Mouse (Mus musculus) right cerebral cortex, adult 2 months (tissue): ENCODE data around the gene Hps1.
"Not testable (repeated sequence)": the region's sequence is repeated elsewhere in the genome, so short reads cannot be mapped to it uniquely, and the experiment has no call there.

Source experiments
- DNase-seq, 2 experiments: peaks; one replicate each; pipeline ENCODE4 v3.0.0; 2021 to 2022; ENCODE audit warnings: low spot score in 2 of 2

Gene Hps1

DNA sequence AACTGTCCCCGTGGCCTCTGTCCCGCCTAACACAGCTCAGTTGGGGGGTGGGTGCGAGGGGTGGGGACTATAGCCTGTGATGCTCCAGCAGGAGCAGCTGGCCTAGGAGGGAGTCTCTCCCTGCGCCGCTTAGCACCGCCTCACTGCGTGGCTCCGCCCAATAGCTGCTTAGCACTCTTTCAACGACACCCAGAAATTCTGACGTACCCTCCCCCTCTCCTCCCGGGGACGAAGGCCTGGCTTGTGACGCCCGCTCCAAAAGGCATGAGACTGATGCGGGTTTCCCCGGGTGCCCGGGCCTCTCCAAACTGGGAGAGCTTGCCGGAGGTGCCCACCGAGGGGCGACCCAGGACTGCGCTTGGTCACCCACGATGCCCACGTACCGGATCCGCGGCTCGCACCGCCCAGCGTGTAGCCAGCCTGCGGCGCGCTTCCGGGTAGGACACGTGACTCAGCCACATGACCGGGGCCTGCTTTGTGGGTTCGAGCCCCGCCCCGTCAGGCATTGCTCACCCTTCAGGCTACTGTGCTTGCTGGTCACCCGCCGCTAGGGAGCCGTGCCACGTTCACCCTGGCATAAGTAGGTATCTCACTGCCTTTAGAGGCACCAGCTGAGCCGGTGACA lies at the start of gene Hps1:
Hps1 (minus strand) TSS at position 448 of the 625 bp plus-strand sequence.
- peak; percentile 90 to 93 for DNase-seq

DNA sequence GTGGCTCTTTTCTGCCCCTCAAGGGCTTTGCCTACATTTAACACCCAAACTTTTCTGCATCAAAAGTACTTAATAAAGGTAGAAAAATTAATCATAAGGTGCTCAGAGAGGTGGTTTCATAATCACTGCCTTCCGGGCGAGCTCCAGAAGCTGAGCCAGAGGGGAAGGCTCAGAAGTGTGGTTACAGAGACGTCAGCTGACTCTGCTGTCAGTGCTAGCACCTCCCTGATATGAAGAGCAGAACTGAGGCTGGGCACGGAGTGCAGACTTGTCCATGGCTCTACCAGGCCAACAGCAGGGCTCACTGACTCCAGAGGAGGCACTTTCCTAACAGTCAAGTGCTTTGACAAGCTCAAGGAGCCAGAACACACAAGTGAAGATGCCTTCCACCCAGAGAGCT lies 49.4 kb upstream of the Hps1 start:
- no peak for DNase-seq

DNA sequence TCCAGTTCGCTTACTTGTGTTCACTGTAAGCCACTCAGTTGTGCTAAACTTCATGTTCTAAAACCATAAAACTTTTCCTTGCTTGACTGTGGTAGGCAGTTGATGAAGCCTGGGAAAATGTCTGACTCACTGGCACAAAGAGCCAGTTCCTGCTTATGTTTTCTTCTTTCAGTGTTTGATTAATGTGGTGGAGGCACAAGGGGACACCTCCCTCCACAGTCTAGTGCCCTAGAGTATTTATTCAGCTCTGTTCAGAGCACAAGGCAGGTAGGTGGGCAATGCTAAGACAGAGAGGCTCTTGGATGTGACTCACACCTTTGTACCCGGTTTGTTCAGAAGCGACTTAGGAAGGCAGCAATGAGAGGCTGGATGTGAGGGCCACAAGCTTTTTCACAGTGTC lies 48.1 kb upstream of the Hps1 start:
- DNase-seq = no peak

- DNase-seq = no peak
These were observed 40.3 kb upstream of the Hps1 start for GRCm38 (mm10) chr19:42820109-42820508.

DNA sequence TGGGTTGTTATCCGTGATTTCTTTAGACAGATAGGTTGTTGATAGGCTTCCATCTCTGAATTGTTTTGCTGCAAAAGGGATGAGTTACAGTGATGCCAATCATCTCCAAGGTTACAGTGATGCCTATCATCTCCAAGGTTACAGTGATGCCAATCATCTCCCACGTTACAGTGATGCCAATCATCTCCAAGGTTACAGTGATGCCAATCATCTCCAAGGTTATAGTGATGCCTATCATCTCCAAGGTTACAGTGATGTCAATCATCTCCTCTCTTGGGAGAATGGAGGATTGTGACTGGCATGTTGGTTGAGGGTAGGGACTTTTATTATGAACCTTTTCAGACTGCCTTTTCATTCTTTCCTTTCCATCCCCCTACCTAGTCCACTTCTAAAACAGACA lies 38.0 kb upstream of the Hps1 start:
- DNase-seq = no peak

DNA sequence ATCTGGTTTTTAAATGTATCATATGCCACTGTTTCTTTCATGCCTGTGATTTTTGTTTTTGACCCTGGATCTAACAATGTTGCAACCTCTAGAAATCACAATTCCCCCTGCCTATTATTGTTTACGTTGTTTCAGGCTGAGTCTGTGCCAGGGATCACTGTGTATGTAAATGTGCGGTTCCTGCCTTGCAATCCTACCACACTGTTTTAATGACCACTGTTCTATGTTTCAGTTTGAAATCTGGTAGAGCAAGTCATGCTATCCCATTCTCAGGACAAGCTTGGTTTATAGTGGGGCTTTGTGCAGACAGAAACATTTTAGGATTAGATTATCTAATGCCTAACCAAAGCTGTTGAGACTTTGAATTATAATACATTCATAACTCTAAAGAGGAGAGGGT lies 36.5 kb upstream of the Hps1 start:
- no peak for DNase-seq

- no peak for DNase-seq
These were observed 30.4 kb upstream of the Hps1 start for GRCm38 (mm10) chr19:42810140-42810539.

GRCm38 (mm10) chr19:42809491-42809890 lies 29.7 kb upstream of the Hps1 start:
- DNase-seq = no peak

DNA sequence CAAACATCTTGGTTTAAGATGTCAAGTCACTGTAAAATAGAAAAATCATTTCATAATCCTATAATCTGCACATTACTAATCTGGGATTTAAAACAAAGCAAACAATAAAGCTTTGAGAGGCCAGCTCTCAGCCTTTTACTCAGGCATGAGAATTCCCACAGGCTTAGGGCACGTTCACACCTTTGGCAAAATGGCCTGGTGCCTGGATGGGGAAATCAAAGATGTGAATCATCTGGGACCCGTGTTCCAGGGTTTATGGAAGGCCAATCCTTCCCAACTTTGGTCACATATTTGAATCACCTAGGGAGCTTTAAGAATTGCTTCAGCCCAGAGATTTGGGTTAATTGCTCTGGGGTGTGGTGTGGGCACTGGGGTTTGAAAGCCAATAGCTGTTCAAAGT lies 18.1 kb upstream of the Hps1 start:
- DNase-seq = no peak

GRCm38 (mm10) chr19:42795801-42796200 lies 16.0 kb upstream of the Hps1 start:
- DNase-seq = no peak

DNA sequence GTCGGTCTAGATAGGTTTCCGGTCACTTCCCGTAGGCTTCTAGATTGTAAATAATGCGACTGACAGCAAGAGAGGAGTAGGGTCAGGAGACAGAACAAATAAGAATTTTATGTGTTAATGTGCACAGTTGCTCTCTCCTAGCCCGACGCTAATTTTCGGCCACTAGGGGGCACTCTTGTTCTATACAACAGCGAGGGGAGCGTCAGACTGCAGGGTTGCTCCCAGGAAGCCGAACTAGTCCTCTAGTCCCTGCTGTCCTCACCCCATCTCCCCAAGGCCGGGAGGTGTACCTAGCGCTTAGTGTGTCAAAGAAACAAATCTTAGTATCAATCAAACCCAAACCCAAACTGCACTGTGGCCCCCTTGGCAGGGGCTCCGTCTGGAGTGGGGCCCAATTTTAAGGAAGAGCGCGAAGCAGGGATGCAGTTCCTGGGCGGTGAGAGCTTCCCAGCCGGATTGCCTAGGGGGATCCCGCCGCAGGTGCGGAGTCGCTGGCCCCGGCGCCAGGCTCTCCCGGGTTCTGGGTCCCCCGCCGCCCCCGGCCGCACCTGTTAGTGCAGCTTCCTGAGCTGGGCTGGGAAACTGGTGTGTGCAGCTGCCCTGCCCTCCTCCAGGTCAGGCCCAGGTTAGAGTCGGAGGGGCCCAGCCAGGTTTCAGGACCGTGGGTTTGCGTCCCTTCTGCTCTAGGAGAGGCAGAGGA lies 15.3 kb upstream of the Hps1 start:
- DNase-seq = peak; percentile 92 to 97

GRCm38 (mm10) chr19:42788311-42788710 lies 8.5 kb upstream of the Hps1 start:
- peak; percentile 24 to 41 for DNase-seq

- no peak for DNase-seq
These were observed 5.9 kb upstream of the Hps1 start for GRCm38 (mm10) chr19:42785562-42786220.

DNA sequence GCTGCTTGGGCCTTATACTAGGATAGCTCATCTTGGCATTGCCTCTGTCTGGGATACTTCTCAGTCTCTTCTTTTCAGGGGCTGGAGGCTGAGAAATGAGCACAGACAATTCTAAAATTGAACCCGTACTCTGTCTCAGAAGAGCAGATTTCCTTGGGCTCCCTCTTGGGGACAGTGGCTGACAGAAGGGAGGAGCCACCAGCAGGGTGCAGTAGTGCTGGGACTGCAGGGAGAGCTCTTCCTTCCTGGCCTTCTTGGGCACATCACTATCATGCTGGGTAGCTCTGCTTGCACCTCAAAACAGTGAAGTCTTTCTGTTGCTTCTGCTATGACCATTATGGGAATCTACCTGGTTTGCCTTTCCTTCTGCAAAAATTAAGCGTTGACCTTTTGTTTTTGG lies 5.4 kb upstream of the Hps1 start:
- DNase-seq = no peak

GRCm38 (mm10) chr19:42780156-42780538 lies 369 bp upstream of the Hps1 start:
- DNase-seq = not testable (repeated sequence)

GRCm38 (mm10) chr19:42777801-42778200 lies 2.0 kb downstream of the Hps1 start:
- peak in 1 of 2 experiments; percentile 39 for DNase-seq

- no peak for DNase-seq
These were observed 3.0 kb downstream of the Hps1 start for GRCm38 (mm10) chr19:42776813-42777212.

DNA sequence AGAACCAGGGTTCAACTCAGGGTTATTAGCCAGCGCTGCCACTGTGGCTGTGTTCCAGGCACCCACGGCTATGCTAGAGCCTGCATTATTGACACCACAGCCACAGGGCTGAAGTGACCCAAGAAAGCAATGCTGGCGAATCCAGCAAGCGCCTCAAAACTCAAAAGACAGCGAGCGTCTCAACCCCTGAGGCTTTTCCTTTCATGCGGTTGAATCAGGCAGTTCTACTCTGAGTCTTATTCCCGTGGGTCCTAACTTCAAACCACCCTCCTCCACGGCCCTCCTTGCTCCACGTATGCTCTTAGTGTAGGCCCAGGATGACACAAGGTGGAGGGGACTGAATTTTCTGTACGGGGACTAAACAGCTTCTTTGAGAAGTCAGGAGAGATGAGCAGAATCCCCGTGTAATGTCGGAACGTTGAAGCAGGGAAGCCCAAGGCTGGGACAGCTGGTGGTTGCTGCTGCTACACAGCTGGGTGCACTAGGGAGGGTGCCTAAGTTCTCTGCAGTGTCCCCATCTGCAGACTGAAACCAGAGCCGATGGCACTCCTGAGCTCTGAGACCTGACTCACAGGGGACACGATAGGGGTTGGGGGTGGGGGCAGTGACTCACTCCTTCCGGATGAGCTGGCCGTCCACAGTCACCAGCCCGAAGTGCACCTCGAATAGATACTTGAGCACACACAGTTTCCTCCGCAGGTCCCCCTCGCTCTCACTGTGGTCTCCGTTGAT lies 9.5 kb downstream of the Hps1 start:
- DNase-seq = no peak

GRCm38 (mm10) chr19:42769648-42770047 lies 10.1 kb downstream of the Hps1 start:
- no peak for DNase-seq

- DNase-seq = no peak
These were observed 12.4 kb downstream of the Hps1 start for GRCm38 (mm10) chr19:42767361-42767760.

- no peak for DNase-seq
These were observed 15.4 kb downstream of the Hps1 start for GRCm38 (mm10) chr19:42764398-42764797.

- no peak for DNase-seq
These were observed 23.1 kb downstream of the Hps1 start for GRCm38 (mm10) chr19:42756671-42757070.
